Mouse (Mus musculus) liver, embryonic 16.5 days (tissue): ENCODE results near the gene Arhgap29. TPM values are rescaled to one million over a fixed set of nuclear protein-coding genes. Genes with fewer than 3 reads are reported as not detected.

Experiments used
- ATAC-seq: fragments of 200-750 bp; cut with Nextera tagmentation; 2 replicates; pipeline ENCODE4 v1.8.0; 2017; ENCODE audit warnings: low read depth, mild to moderate bottlenecking, moderate number of reproducible peaks, moderate library complexity
- H3K27ac ChIP-seq: fragments of 300-500 bp; sonication (generic); 2 replicates; pipeline ENCODE4 v1.5.1; 2014; ENCODE audit warnings: mild to moderate bottlenecking, low read length
- H3K27me3 ChIP-seq: fragments of 300-500 bp; sonication (generic); 2 replicates; pipeline ENCODE4 v1.6.1; 2014; ENCODE audit warnings: low read depth, low read length, mixed read lengths; ENCODE audit not compliant: control insufficient read depth, insufficient read depth
- H3K36me3 ChIP-seq: fragments of 300-500 bp; sonication (generic); 2 replicates; pipeline ENCODE4 v1.6.1; 2014; ENCODE audit warnings: mild to moderate bottlenecking; ENCODE audit not compliant: control insufficient read depth, insufficient read depth
- H3K4me1 ChIP-seq: fragments of 300-500 bp; sonication (generic); 2 replicates; pipeline ENCODE4 v1.6.1; 2014; ENCODE audit warnings: low read depth, low read length, mixed read lengths; ENCODE audit not compliant: control insufficient read depth
- H3K4me2 ChIP-seq: fragments of 300-500 bp; sonication (generic); 2 replicates; pipeline ENCODE4 v1.6.1; 2014; ENCODE audit warnings: low read depth, low read length, mixed read lengths
- H3K4me3 ChIP-seq: fragments of 300-500 bp; sonication (generic); 2 replicates; pipeline ENCODE4 v1.5.1; 2014; ENCODE audit warnings: low read depth, mild to moderate bottlenecking, low read length
- H3K9ac ChIP-seq: fragments of 300-500 bp; sonication (generic); 2 replicates; pipeline ENCODE4 v1.6.1; 2014; ENCODE audit warnings: low read depth, low read length
- H3K9me3 ChIP-seq: fragments of 300-500 bp; sonication (generic); replicated peaks from 2 replicates; pipeline ENCODE4 v1.6.1; 2016; ENCODE audit warnings: low read length; ENCODE audit not compliant: control insufficient read depth
- WGBS: fragments of 180-500 bp; shearing (Covaris S2); extraction: QIAGEN DNeasy Blood & Tissue Kit; methylation state at CpG from one replicate; pipeline ENCODE4 v1.1.7; 2014; ENCODE audit not compliant: insufficient replicate concordance; 5-methylcytosine and 5-hydroxymethylcytosine counted together
- polyA plus RNA-seq: library from polyadenylated mRNA; unstranded; fragments of >200 nt; fragmentation: Nextera tagmentation; extraction: Ambion mirVana; gene quantifications from 2 replicates; pipeline ENCODE4 v1.2.1, GENCODE M21; 2015

The Arhgap29 gene
- polyA plus RNA-seq, 1 experiment from 2014 or later = 7.3 TPM

DNA sequence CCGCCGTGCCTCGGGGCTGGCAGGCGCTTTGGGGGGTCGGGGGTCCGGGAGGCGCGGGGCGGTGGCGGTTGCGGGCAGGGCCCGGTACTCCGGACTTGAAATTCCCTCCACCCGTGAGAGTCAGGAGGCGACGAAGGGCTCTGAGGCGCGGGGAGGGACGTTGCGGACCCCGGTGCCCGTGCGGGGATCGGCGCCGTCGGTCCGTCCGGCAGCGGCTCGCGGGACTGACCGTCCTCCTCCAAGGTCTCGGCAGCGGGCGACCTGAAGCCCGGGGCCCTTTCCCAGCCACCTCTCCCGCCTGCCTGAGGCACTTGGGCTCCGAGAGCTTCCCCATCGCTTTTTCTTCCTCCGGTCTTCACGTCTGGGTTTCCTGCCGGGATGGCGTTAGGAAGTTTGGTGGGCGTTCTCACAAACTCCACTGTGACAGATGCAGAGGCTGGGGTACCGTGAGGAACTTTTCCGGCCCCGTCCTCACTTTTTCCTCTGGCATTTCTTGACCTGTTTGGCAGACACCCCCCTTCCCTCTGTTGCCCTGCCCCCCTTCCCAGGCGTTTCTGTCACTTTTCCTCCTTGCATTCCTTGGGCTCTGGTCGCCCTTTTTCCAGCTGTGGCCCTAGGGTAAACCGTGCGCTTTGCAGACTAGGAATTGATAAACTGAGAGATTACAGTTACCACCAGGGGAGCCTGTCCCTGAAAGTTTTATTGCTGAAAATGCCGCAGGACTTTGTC is 1.3 kb downstream of the Arhgap29 start:
- WGBS = 2% methylated on average over 52 of the region's 53 CpGs
- Histone ChIP-seq H3K4me3 (peak overlapping the region; percentile 64), H3K4me2 (peak overlapping the region; percentile 69), H3K9me3 (no peaks in the 10 kb centered on the region), H3K9ac (peak overlapping the region; percentile 62), H3K36me3 (no peaks in the 10 kb centered on the region), H3K27me3 (peaks cover 20% of the 10 kb centered on the region), H3K27ac (no peak overlapping the region; the same call in 1 of the 2 replicates), H3K4me1 (peaks cover 3% of the 10 kb centered on the region; the same call in 1 of the 2 replicates)
- peak; percentile 18; the same call in 1 of the 2 replicates for ATAC-seq

GRCm38 (mm10) chr3:121954421-121954820 is 2.1 kb downstream of the Arhgap29 start:
- WGBS = 50% methylated on average over 2 of the region's 2 CpGs
- no peak overlapping the region for H3K4me2 ChIP-seq
- no peak for ATAC-seq

GRCm38 (mm10) chr3:121955527-121955926 is 3.2 kb downstream of the Arhgap29 start:
- H3K9me3 ChIP-seq = no peaks in the 10 kb centered on the region
- peaks cover 20% of the 10 kb centered on the region for H3K27me3 ChIP-seq
- no peak for ATAC-seq
- 74% methylated on average over 4 of the region's 4 CpGs for WGBS
- H3K4me3 ChIP-seq = no peak overlapping the region
- no peak overlapping the region for H3K4me2 ChIP-seq
- no peak overlapping the region for H3K27ac ChIP-seq
- H3K4me1 ChIP-seq = peaks cover 3% of the 10 kb centered on the region; the same call in 1 of the 2 replicates
- no peaks in the 10 kb centered on the region for H3K36me3 ChIP-seq
- no peak overlapping the region for H3K9ac ChIP-seq

More at GRCm38 (mm10) chr3:121954421-121954820, 2.1 kb downstream of the Arhgap29 start:
- Histone ChIP-seq H3K27ac (no peak overlapping the region), H3K27me3 (peaks cover 20% of the 10 kb centered on the region), H3K9me3 (no peaks in the 10 kb centered on the region), H3K4me1 (peaks cover 3% of the 10 kb centered on the region; the same call in 1 of the 2 replicates), H3K36me3 (no peaks in the 10 kb centered on the region), H3K4me3 (no peak overlapping the region), H3K9ac (no peak overlapping the region)

GRCm38 (mm10) chr3:121956789-121957188 is 4.4 kb downstream of the Arhgap29 start:
- Histone ChIP-seq H3K4me2 (no peak overlapping the region), H3K27ac (no peak overlapping the region), H3K4me1 (peaks cover 3% of the 10 kb centered on the region; the same call in 1 of the 2 replicates), H3K9ac (no peak overlapping the region), H3K27me3 (peaks cover 20% of the 10 kb centered on the region), H3K4me3 (no peak overlapping the region), H3K9me3 (no peaks in the 10 kb centered on the region), H3K36me3 (no peaks in the 10 kb centered on the region)
- no peak for ATAC-seq
- 64% methylated on average over 7 of the region's 7 CpGs for WGBS

DNA sequence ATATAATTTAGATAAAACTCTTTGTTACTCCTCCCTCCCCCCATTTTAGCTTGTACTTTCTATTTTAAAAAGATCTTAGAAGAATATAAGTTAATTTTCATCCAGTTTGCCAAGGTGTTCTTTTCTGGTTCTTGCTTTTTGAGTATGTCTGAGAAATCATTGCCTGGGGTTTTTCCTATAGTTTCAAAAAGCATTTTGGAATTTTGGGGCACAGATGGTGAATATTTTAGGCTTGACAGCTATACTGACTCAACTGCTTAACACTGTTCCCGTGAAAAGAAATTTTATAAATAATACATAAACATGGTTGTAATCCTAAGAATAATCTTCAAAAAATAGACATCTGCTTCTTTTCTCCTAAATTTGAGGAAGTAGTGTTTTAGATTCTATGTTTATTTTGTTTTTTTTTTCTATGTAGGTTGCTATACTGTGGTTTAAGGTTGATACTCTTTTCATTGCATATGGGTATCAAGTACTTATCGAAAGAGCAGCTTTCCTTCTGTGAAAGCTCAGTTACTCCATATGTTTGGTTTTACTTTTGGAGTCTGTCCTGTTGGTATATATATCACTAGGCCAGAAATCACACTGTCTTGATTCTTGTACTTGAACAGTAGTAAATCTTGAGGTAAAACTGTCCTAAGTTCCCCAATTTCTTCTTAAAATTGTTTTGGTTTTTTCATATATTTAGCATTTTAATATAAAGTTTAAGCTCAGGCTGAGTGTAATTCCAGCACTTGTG is 5.4 kb downstream of the Arhgap29 start:
- no peaks in the 10 kb centered on the region for H3K36me3 ChIP-seq
- no peak for ATAC-seq
- no peak overlapping the region for H3K27ac ChIP-seq
- no peak overlapping the region for H3K9ac ChIP-seq
- H3K4me2 ChIP-seq = no peak overlapping the region
- no peak overlapping the region for H3K4me3 ChIP-seq
- WGBS = 72% methylated on average over 2 of the region's 2 CpGs
- peaks cover 3% of the 10 kb centered on the region; the same call in 1 of the 2 replicates for H3K4me1 ChIP-seq
- peaks cover 19% of the 10 kb centered on the region for H3K27me3 ChIP-seq
- no peaks in the 10 kb centered on the region for H3K9me3 ChIP-seq

DNA sequence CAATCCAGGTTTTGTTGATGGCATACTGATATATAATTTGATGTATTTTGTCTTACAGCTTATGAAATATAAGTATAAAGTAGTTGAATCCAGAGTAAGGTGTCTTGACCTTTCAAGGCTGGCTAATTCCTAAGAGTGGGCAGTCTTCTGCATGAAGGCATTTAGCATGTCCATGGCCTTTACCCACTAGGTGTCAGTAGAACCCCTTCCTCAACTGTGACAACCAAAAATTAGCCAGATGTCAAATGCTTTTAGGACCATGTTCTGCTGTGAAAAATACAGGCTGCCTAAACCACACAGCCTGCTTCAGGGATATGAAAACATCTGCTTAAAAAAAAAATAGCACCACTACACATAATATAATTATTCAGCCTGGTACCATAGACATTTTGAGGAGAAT is 11.8 kb downstream of the Arhgap29 start:
- H3K9ac ChIP-seq = no peak overlapping the region
- H3K9me3 ChIP-seq = no peaks in the 10 kb centered on the region
- H3K27me3 ChIP-seq = no peaks in the 10 kb centered on the region
- H3K4me2 ChIP-seq = no peak overlapping the region
- H3K27ac ChIP-seq = no peak overlapping the region
- no peaks in the 10 kb centered on the region for H3K36me3 ChIP-seq
- H3K4me1 ChIP-seq = peaks cover 8% of the 10 kb centered on the region
- no peak overlapping the region for H3K4me3 ChIP-seq
- no peak for ATAC-seq

- under 1% methylated on average over 33 of the region's 33 CpGs for WGBS
- Histone ChIP-seq H3K9ac (peak overlapping the region; percentile 66), H3K4me2 (peak overlapping the region; percentile 85), H3K4me3 (peak overlapping the region; percentile 70), H3K27ac (no peak overlapping the region; the same call in 1 of the 2 replicates), H3K4me1 (peaks cover 8% of the 10 kb centered on the region), H3K36me3 (no peaks in the 10 kb centered on the region), H3K27me3 (no peaks in the 10 kb centered on the region), H3K9me3 (no peaks in the 10 kb centered on the region)
- peak; percentile 100 for ATAC-seq
Observed at GRCm38 (mm10) chr3:121967681-121968476, 15.5 kb downstream of the Arhgap29 start.

GRCm38 (mm10) chr3:121968621-121969020 is 16.3 kb downstream of the Arhgap29 start:
- WGBS = 11% methylated on average over 8 of the region's 8 CpGs

More at GRCm38 (mm10) chr3:121968621-121969020, 16.3 kb downstream of the Arhgap29 start:
- Histone ChIP-seq H3K27me3 (no peaks in the 10 kb centered on the region), H3K4me3 (peak overlapping the region; percentile 70), H3K27ac (no peak overlapping the region), H3K9ac (no peak overlapping the region), H3K4me2 (peak overlapping the region; percentile 85), H3K4me1 (peaks cover 8% of the 10 kb centered on the region), H3K9me3 (no peaks in the 10 kb centered on the region), H3K36me3 (no peaks in the 10 kb centered on the region)
- no peak for ATAC-seq
